Mouse (Mus musculus) neural tube, embryonic 13.5 days (tissue): ENCODE measurements around the gene Cdh23. TPM values are rescaled to one million over a fixed set of nuclear protein-coding genes. Genes with fewer than 3 reads are reported as not detected.

Experiments used
- ATAC-seq: fragments of 200-750 bp; cut with Nextera tagmentation; 2 replicates; pipeline ENCODE4 v1.8.0; 2017; ENCODE audit warnings: low read depth, mild to moderate bottlenecking, moderate TSS enrichment, moderate library complexity
- H3K27ac ChIP-seq: fragments of 300-500 bp; sonication (generic); replicated peaks from 2 replicates; pipeline ENCODE4 v1.5.1; 2015; ENCODE audit warnings: moderate library complexity, mild to moderate bottlenecking, inconsistent platforms
- H3K27me3 ChIP-seq: fragments of 300-500 bp; sonication (generic); 2 replicates; pipeline ENCODE4 v1.6.1; 2015; ENCODE audit warnings: mild to moderate bottlenecking, inconsistent platforms
- H3K36me3 ChIP-seq: fragments of 300-500 bp; sonication (generic); 2 replicates; pipeline ENCODE4 v1.6.1; 2015; ENCODE audit warnings: mild to moderate bottlenecking, inconsistent platforms
- H3K4me1 ChIP-seq: fragments of 300-500 bp; sonication (generic); replicated peaks from 2 replicates; pipeline ENCODE4 v1.6.1; 2015; ENCODE audit warnings: inconsistent platforms
- H3K4me2 ChIP-seq: fragments of 300-500 bp; sonication (generic); 2 replicates; pipeline ENCODE4 v1.6.1; 2015; ENCODE audit warnings: inconsistent platforms, mild to moderate bottlenecking, moderate library complexity
- H3K4me3 ChIP-seq: fragments of 300-500 bp; sonication (generic); 2 replicates; pipeline ENCODE4 v1.5.1; 2015; ENCODE audit warnings: mild to moderate bottlenecking, inconsistent platforms
- H3K9ac ChIP-seq: fragments of 300-500 bp; sonication (generic); 2 replicates; pipeline ENCODE4 v1.6.1; 2015; ENCODE audit warnings: moderate library complexity, mild to moderate bottlenecking, inconsistent platforms
- H3K9me3 ChIP-seq: fragments of 300-500 bp; sonication (generic); 2 replicates; pipeline ENCODE4 v1.6.1; 2016; ENCODE audit warnings: inconsistent platforms
- WGBS: fragments of 180-500 bp; shearing (Covaris S2); methylation state at CpG from one replicate; pipeline ENCODE4 v1.1.7; 2015; 5-methylcytosine and 5-hydroxymethylcytosine counted together
- polyA plus RNA-seq: library from polyadenylated mRNA; unstranded; fragments of >200 nt; fragmentation: Nextera tagmentation; extraction: Ambion mirVana; gene quantifications from 2 replicates; pipeline ENCODE4 v1.2.1, GENCODE M21; 2015

Gene Cdh23
- polyA plus RNA-seq, 1 experiment from 2014 or later: 1.4 TPM

GRCm38 (mm10) chr10:60624945-60625344 lies 71.3 kb downstream of the Cdh23 start:
- WGBS: 17% methylated on average over 3 of the region's 3 CpGs

GRCm38 (mm10) chr10:60624217-60624708 lies 72.0 kb downstream of the Cdh23 start:
- Histone ChIP-seq H3K36me3 (no peaks in the 10 kb centered on the region), H3K4me3 (no peak overlapping the region), H3K27ac (peak overlapping the region; percentile 43), H3K27me3 (0 out of 2 replicates have a peak, but pooled peaks cover 5% of the 10 kb centered on the region), H3K9ac (no peak overlapping the region), H3K4me2 (no peak overlapping the region), H3K4me1 (peaks cover 30% of the 10 kb centered on the region), H3K9me3 (peaks cover 2% of the 10 kb centered on the region)
- WGBS: 25% methylated on average over 14 of the region's 14 CpGs
- peak; percentile 57 for ATAC-seq

More at GRCm38 (mm10) chr10:60624945-60625344, 71.3 kb downstream of the Cdh23 start:
- Histone ChIP-seq H3K9me3 (peaks cover 6% of the 10 kb centered on the region), H3K9ac (no peak overlapping the region), H3K27ac (peak overlapping the region; percentile 28; the same call in 1 of the 2 replicates), H3K4me1 (peaks cover 30% of the 10 kb centered on the region), H3K4me2 (no peak overlapping the region), H3K4me3 (no peak overlapping the region), H3K36me3 (no peaks in the 10 kb centered on the region), H3K27me3 (0 out of 2 replicates have a peak, but pooled peaks cover 4% of the 10 kb centered on the region)
- ATAC-seq: peak; percentile 43; the same call in 1 of the 2 replicates

- 26% methylated on average over 12 of the region's 12 CpGs for WGBS
- Histone ChIP-seq H3K27ac (no peak overlapping the region), H3K27me3 (0 out of 2 replicates have a peak, but pooled peaks cover 10% of the 10 kb centered on the region), H3K4me1 (peaks cover 30% of the 10 kb centered on the region), H3K36me3 (no peaks in the 10 kb centered on the region), H3K9me3 (no peaks in the 10 kb centered on the region), H3K9ac (no peak overlapping the region), H3K4me2 (no peak overlapping the region), H3K4me3 (no peak overlapping the region)
- no peak for ATAC-seq
Measured at GRCm38 (mm10) chr10:60622836-60623235, 73.5 kb downstream of the Cdh23 start.

GRCm38 (mm10) chr10:60621470-60622170 lies 74.7 kb downstream of the Cdh23 start:
- Histone ChIP-seq H3K9ac (no peak overlapping the region), H3K27me3 (0 out of 2 replicates have a peak, but pooled peaks cover 14% of the 10 kb centered on the region), H3K4me2 (no peak overlapping the region), H3K27ac (no peak overlapping the region), H3K9me3 (no peaks in the 10 kb centered on the region), H3K4me3 (no peak overlapping the region), H3K4me1 (peaks cover 30% of the 10 kb centered on the region), H3K36me3 (no peaks in the 10 kb centered on the region)
- no peak for ATAC-seq
- 81% methylated on average over 8 of the region's 8 CpGs for WGBS

GRCm38 (mm10) chr10:60615898-60616297 lies 80.4 kb downstream of the Cdh23 start:
- Histone ChIP-seq H3K4me2 (no peak overlapping the region), H3K36me3 (no peaks in the 10 kb centered on the region), H3K27me3 (peaks cover 18% of the 10 kb centered on the region), H3K27ac (no peak overlapping the region), H3K4me1 (no peaks in the 10 kb centered on the region), H3K9me3 (no peaks in the 10 kb centered on the region), H3K9ac (no peak overlapping the region), H3K4me3 (no peak overlapping the region)
- 67% methylated on average over 5 of the region's 5 CpGs for WGBS
- no peak for ATAC-seq

- Histone ChIP-seq H3K36me3 (no peaks in the 10 kb centered on the region), H3K27me3 (peaks cover 10% of the 10 kb centered on the region), H3K27ac (no peak overlapping the region), H3K9ac (no peak overlapping the region), H3K4me1 (no peaks in the 10 kb centered on the region), H3K9me3 (no peaks in the 10 kb centered on the region), H3K4me3 (no peak overlapping the region), H3K4me2 (no peak overlapping the region)
- 27% methylated on average over 5 of the region's 5 CpGs for WGBS
- ATAC-seq: no peak
Measured at GRCm38 (mm10) chr10:60612893-60613292, 83.4 kb downstream of the Cdh23 start.

- Histone ChIP-seq H3K9ac (no peak overlapping the region), H3K27ac (no peak overlapping the region), H3K27me3 (peaks cover 54% of the 10 kb centered on the region), H3K4me3 (no peak overlapping the region), H3K4me1 (peaks cover 12% of the 10 kb centered on the region), H3K4me2 (no peak overlapping the region), H3K9me3 (no peaks in the 10 kb centered on the region), H3K36me3 (no peaks in the 10 kb centered on the region)
- WGBS: 82% methylated on average over 5 of the region's 5 CpGs
- no peak for ATAC-seq
Measured at GRCm38 (mm10) chr10:60607166-60607565, 89.1 kb downstream of the Cdh23 start.

GRCm38 (mm10) chr10:60606661-60607060 lies 89.6 kb downstream of the Cdh23 start:
- Histone ChIP-seq H3K4me3 (no peak overlapping the region), H3K4me2 (no peak overlapping the region), H3K9ac (no peak overlapping the region), H3K36me3 (no peaks in the 10 kb centered on the region), H3K4me1 (peaks cover 17% of the 10 kb centered on the region), H3K27ac (no peak overlapping the region), H3K9me3 (no peaks in the 10 kb centered on the region), H3K27me3 (peaks cover 59% of the 10 kb centered on the region)
- ATAC-seq: no peak
- WGBS: 86% methylated on average over 6 of the region's 6 CpGs

GRCm38 (mm10) chr10:60602235-60602634 lies 94.1 kb downstream of the Cdh23 start:
- H3K4me1 ChIP-seq: peaks cover 17% of the 10 kb centered on the region
- no peak overlapping the region for H3K27ac ChIP-seq
- H3K27me3 ChIP-seq: peaks cover 94% of the 10 kb centered on the region
- H3K36me3 ChIP-seq: no peaks in the 10 kb centered on the region
- no peak overlapping the region for H3K4me3 ChIP-seq
- H3K9me3 ChIP-seq: no peaks in the 10 kb centered on the region
- no peak overlapping the region for H3K4me2 ChIP-seq
- no peak overlapping the region for H3K9ac ChIP-seq
- 24% methylated on average over 11 of the region's 11 CpGs for WGBS
- ATAC-seq: 0 out of 2 replicates have a peak, but pooled peaks have one; percentile 66

- Histone ChIP-seq H3K4me1 (peaks cover 36% of the 10 kb centered on the region), H3K9ac (no peak overlapping the region), H3K4me2 (no peak overlapping the region), H3K27me3 (peaks cover 97% of the 10 kb centered on the region), H3K27ac (no peak overlapping the region), H3K36me3 (no peaks in the 10 kb centered on the region), H3K9me3 (no peaks in the 10 kb centered on the region), H3K4me3 (no peak overlapping the region)
- ATAC-seq: no peak
- 63% methylated on average over 6 of the region's 6 CpGs for WGBS
Measured at GRCm38 (mm10) chr10:60595166-60595565, 101.1 kb downstream of the Cdh23 start.

- Histone ChIP-seq H3K36me3 (no peaks in the 10 kb centered on the region), H3K4me2 (peak overlapping the region; percentile 30), H3K4me3 (no peak overlapping the region), H3K27ac (peak overlapping the region; percentile 52), H3K27me3 (peaks cover 97% of the 10 kb centered on the region), H3K9ac (no peak overlapping the region), H3K4me1 (peaks cover 39% of the 10 kb centered on the region), H3K9me3 (no peaks in the 10 kb centered on the region)
- WGBS: 4% methylated on average over 22 of the region's 22 CpGs
- peak; percentile 65 for ATAC-seq
Measured at GRCm38 (mm10) chr10:60592881-60593575, 103.3 kb downstream of the Cdh23 start.

- Histone ChIP-seq H3K9ac (no peak overlapping the region), H3K4me3 (no peak overlapping the region), H3K27ac (no peak overlapping the region), H3K4me2 (no peak overlapping the region), H3K36me3 (no peaks in the 10 kb centered on the region), H3K27me3 (peaks cover 97% of the 10 kb centered on the region), H3K9me3 (no peaks in the 10 kb centered on the region), H3K4me1 (peaks cover 39% of the 10 kb centered on the region)
- ATAC-seq: no peak
- 77% methylated on average over 1 of the region's 1 CpGs for WGBS
Measured at GRCm38 (mm10) chr10:60591281-60591680, 105.0 kb downstream of the Cdh23 start.
